Mouse (Mus musculus) MEL (cell line): ENCODE results near the gene Fmo5. TPM values are rescaled to one million over a fixed set of nuclear protein-coding genes. Genes with fewer than 3 reads are reported as not detected.

ENCODE experiments used
- DNase-seq: peaks from one replicate; pipeline ENCODE4 v3.0.0; 2011; ENCODE audit warnings: low read depth, low spot score
- H3K27ac ChIP-seq: 2 replicates; pipeline ENCODE4 v1.5.1; 2012; ENCODE audit warnings: low read depth, mild to moderate bottlenecking, control low read depth, low read length, moderate library complexity; ENCODE audit not compliant: control insufficient read depth
- H3K27me3 ChIP-seq, 2 experiments: fragments of 150-350 bp in 1 of 2; sonication (generic) in 1 of 2; 2 replicates each; pipeline ENCODE4 v1.6.1; 2012; ENCODE audit warnings: low read length in 2 of 2, mild to moderate bottlenecking in 2 of 2, improper control_type of control experiment in 1 of 2, moderate library complexity in 1 of 2; ENCODE audit not compliant: insufficient read depth in 2 of 2, control insufficient read depth in 1 of 2
- H3K36me3 ChIP-seq, 2 experiments: 2 replicates each; pipeline ENCODE4 v1.6.1; 2012 to 2014; ENCODE audit warnings: low read length in 2 of 2, improper control_type of control experiment in 1 of 2, inconsistent platforms in 1 of 2, mild to moderate bottlenecking in 1 of 2; ENCODE audit not compliant: insufficient read depth in 2 of 2, control insufficient read depth in 1 of 2
- H3K4me1 ChIP-seq, 2 experiments: fragments of 150-350 bp in 1 of 2; sonication (generic) in 1 of 2; 2 replicates each; pipeline ENCODE4 v1.6.1; 2012; ENCODE audit warnings: low read length in 2 of 2, improper control_type of control experiment in 1 of 2, mild to moderate bottlenecking in 1 of 2; ENCODE audit not compliant: insufficient read depth in 2 of 2, control insufficient read depth in 1 of 2
- H3K4me3 ChIP-seq, 2 experiments: fragments of 150-350 bp in 1 of 2; sonication (generic) in 1 of 2; 2 replicates each; pipeline ENCODE4 v1.5.1; 2012; ENCODE audit warnings: low read depth in 2 of 2, low read length in 2 of 2, mild to moderate bottlenecking in 2 of 2, moderate library complexity in 2 of 2, control low read depth in 1 of 2, improper control_type of control experiment in 1 of 2; ENCODE audit not compliant: control insufficient read depth in 1 of 2, insufficient read depth in 1 of 2
- H3K79me2 ChIP-seq: 2 replicates; pipeline ENCODE4 v1.6.1; 2012; ENCODE audit warnings: mild to moderate bottlenecking, low read length, moderate library complexity; ENCODE audit not compliant: control insufficient read depth, poor library complexity, insufficient read depth
- H3K9ac ChIP-seq: 2 replicates; pipeline ENCODE4 v1.6.1; 2012; ENCODE audit warnings: low read depth, mild to moderate bottlenecking, control low read depth, low read length, moderate library complexity; ENCODE audit not compliant: control insufficient read depth, poor library complexity, severe bottlenecking
- H3K9me3 ChIP-seq: fragments of 150-350 bp; sonication (generic); replicated peaks from 2 replicates; pipeline ENCODE4 v1.6.1; 2012; ENCODE audit warnings: mild to moderate bottlenecking, low read length, improper control_type of control experiment, moderate library complexity; ENCODE audit not compliant: insufficient read depth
- BHLHE40 ChIP-seq: IDR thresholded peaks from 2 replicates; pipeline ENCODE4 v1.6.1; 2012; ENCODE audit warnings: low read depth, mild to moderate bottlenecking, inconsistent platforms, low read length, improper control_type of control experiment, borderline replicate concordance
- CHD2 ChIP-seq: IDR thresholded peaks from 2 replicates; pipeline ENCODE4 v1.6.1; 2011; ENCODE audit warnings: low read length, improper control_type of control experiment
- EP300 ChIP-seq, 2 experiments: IDR thresholded peaks; 2 replicates each; pipeline ENCODE4 v1.6.1; 2011; ENCODE audit warnings: improper control_type of control experiment in 2 of 2, low read length in 2 of 2, low read depth in 1 of 2, mild to moderate bottlenecking in 1 of 2
- JUND ChIP-seq: IDR thresholded peaks from 2 replicates; pipeline ENCODE4 v1.6.1; 2011; ENCODE audit warnings: low read depth, mild to moderate bottlenecking, improper control_type of control experiment, low read length
- MAX ChIP-seq: IDR thresholded peaks from 2 replicates; pipeline ENCODE4 v1.6.1; 2011; ENCODE audit warnings: low read length, improper control_type of control experiment
- MAZ ChIP-seq: IDR thresholded peaks from 2 replicates; pipeline ENCODE4 v1.6.1; 2012; ENCODE audit warnings: low read depth, mild to moderate bottlenecking, inconsistent platforms, low read length, improper control_type of control experiment
- MEF2A ChIP-seq: IDR thresholded peaks from 2 replicates; pipeline ENCODE4 v1.6.1; 2014; ENCODE audit warnings: low read depth, mild to moderate bottlenecking, inconsistent platforms, low read length, improper control_type of control experiment; ENCODE audit not compliant: poor library complexity, insufficient replicate concordance, severe bottlenecking; ENCODE audit errors: extremely low read depth
- MXI1 ChIP-seq: IDR thresholded peaks from 2 replicates; pipeline ENCODE4 v1.6.1; 2011; ENCODE audit warnings: mild to moderate bottlenecking, low read depth, low read length, improper control_type of control experiment
- MYB ChIP-seq: IDR thresholded peaks from 2 replicates; pipeline ENCODE4 v1.6.1; 2011; ENCODE audit warnings: mild to moderate bottlenecking, low read depth, low read length, improper control_type of control experiment
- NRF1 ChIP-seq: IDR thresholded peaks from 2 replicates; pipeline ENCODE4 v1.6.1; 2014; ENCODE audit warnings: low read depth, mild to moderate bottlenecking, inconsistent platforms, low read length, improper control_type of control experiment, moderate library complexity; ENCODE audit not compliant: poor library complexity, insufficient read depth, severe bottlenecking
- POLR2A ChIP-seq, 2 experiments: IDR thresholded peaks; 2 replicates each; pipeline ENCODE4 v1.6.1; 2011 to 2012; ENCODE audit warnings: low read length in 2 of 2, mild to moderate bottlenecking in 2 of 2, control low read depth in 1 of 2, improper control_type of control experiment in 1 of 2, low read depth in 1 of 2, moderate library complexity in 1 of 2; ENCODE audit not compliant: control insufficient read depth in 1 of 2, insufficient read depth in 1 of 2, poor library complexity in 1 of 2
- RAD21 ChIP-seq: IDR thresholded peaks from 2 replicates; pipeline ENCODE4 v1.6.1; 2011; ENCODE audit warnings: mild to moderate bottlenecking, low read depth, low read length, improper control_type of control experiment
- RCOR1 ChIP-seq: IDR thresholded peaks from 2 replicates; pipeline ENCODE4 v1.6.1; 2012; ENCODE audit warnings: low read depth, mild to moderate bottlenecking, inconsistent platforms, low read length, improper control_type of control experiment
- SIN3A ChIP-seq: IDR thresholded peaks from 2 replicates; pipeline ENCODE4 v1.6.1; 2012; ENCODE audit warnings: low read length, improper control_type of control experiment, inconsistent platforms
- TBP ChIP-seq: IDR thresholded peaks from 2 replicates; pipeline ENCODE4 v1.8.0; 2011; ENCODE audit warnings: low read depth, low read length, improper control_type of control experiment
- TCF12 ChIP-seq: IDR thresholded peaks from 2 replicates; pipeline ENCODE4 v1.6.1; 2014; ENCODE audit warnings: low read depth, mild to moderate bottlenecking, inconsistent platforms, low read length, improper control_type of control experiment, moderate library complexity
- USF1 ChIP-seq: IDR thresholded peaks from 2 replicates; pipeline ENCODE4 v1.6.1; 2014; ENCODE audit warnings: low read depth, mild to moderate bottlenecking, inconsistent platforms, low read length, improper control_type of control experiment, moderate library complexity
- ZNF384 ChIP-seq: IDR thresholded peaks from 2 replicates; pipeline ENCODE4 v1.6.1; 2012; ENCODE audit warnings: low read depth, mild to moderate bottlenecking, inconsistent platforms, low read length, improper control_type of control experiment
- polyA plus RNA-seq, 2 experiments: library from polyadenylated mRNA; stranded (reverse) in 1 of 2; unstranded in 1 of 2; fragments of >175 nt in 1 of 2; fragments of >200 nt in 1 of 2; gene quantifications; 2 replicates each; pipeline versions ENCODE4 v1.2.1 to v1.2.4; 2012; ENCODE audit warnings: low replicate concordance in 2 of 2, low read depth in 1 of 2; ENCODE audit not compliant: insufficient read length in 2 of 2, insufficient read depth in 1 of 2, missing spikeins in 1 of 2
- total RNA-seq: library from RNA; depleted of rRNA; stranded (reverse); fragments of 300-350 nt; gene quantifications from 2 replicates; pipeline ENCODE4 v1.2.3, GENCODE M21; 2012

The Fmo5 gene
- total and polyA plus RNA-seq, 3 experiments, result 0.12 to 0.39 TPM; not detected in 1

DNA sequence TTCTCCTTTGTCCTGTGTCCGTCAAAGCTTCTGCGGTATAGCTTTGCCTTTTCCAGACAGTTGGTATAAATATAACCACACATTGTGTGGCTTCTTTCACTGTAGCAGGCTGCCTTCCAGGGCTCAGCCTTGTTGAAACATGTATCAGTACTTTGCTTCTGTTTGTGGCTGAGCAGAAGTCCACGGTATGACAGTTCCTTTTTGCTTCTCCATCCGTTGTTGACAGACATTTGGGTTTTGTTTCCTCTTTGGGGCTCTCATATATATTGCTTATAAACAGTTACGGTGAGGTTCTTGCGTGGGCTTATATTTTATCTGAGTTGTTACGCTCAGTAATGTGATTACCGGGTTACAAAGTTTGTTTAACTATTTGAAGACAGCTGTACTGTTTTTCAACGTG lies 36.9 kb downstream of the Fmo5 start:
- Histone ChIP-seq H3K9me3 (no peaks in the 10 kb centered on the region), H3K4me3 (no peak overlapping the region), H3K9ac (no peak overlapping the region), H3K36me3 (peaks cover 0 to 7% of the 10 kb centered on the region in 2 experiments; a peak in 2 of 4 replicates)
- TF ChIP-seq TBP (0 out of 2 replicates have a peak, but pooled peaks have one; percentile 39), RAD21 (no peak)
- TF ChIP-seq, all 39 proteins: peak for 1
- peak; percentile 37 for DNase-seq
- no peak overlapping the region for H3K27ac ChIP-seq
- peaks cover 3 to 8% of the 10 kb centered on the region in 2 experiments for H3K4me1 ChIP-seq
- H3K79me2 ChIP-seq, result no peaks in the 10 kb centered on the region
- H3K27me3 ChIP-seq, result no peaks in the 10 kb centered on the region

DNA sequence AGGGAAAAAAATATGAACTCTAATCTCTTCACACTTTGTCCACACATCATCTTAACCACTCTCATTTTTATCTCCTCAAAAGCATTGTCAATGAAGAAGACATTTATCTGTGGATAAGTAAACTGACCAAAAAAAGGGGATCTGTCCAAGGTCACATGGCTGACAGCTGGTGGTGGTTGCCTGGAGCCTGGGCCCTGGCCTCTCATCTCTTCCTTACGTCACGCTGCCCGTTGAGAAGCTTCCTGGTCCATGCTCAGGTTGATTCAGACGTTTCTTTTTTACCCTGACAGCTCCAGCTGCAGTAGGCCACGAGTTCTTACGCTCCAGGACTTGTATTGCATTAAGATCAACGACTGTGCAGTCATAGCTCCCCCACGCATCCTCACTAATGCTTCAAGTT lies 37.5 kb downstream of the Fmo5 start:
- no peak overlapping the region for H3K4me3 ChIP-seq
- H3K79me2 ChIP-seq, result no peaks in the 10 kb centered on the region
- H3K27ac ChIP-seq, result no peak overlapping the region
- no peaks in the 10 kb centered on the region for H3K9me3 ChIP-seq
- TF ChIP-seq MYB (no peak), MEF2A (no peak), USF1 (peak; percentile 51), TCF12 (no peak), RCOR1 (no peak), NRF1 (no peak), EP300 (IDR thresholded peaks at IDR 0.05; ENCODE audit: low read depth in 1 of 2, low read length in 2 of 2) (0 out of 4 replicates have a peak, but pooled peaks of 1 of the 2 experiments have one; percentile 11), ZNF384 (no peak), MXI1 (no peak)
- H3K27me3 ChIP-seq, result no peaks in the 10 kb centered on the region
- peaks cover 0 to 4% of the 10 kb centered on the region in 2 experiments; a peak in 2 of 4 replicates for H3K4me1 ChIP-seq
- DNase-seq, result no peak
- H3K36me3 ChIP-seq, result peaks cover 0 to under 1% of the 10 kb centered on the region in 2 experiments; a peak in 2 of 4 replicates
- H3K9ac ChIP-seq, result no peak overlapping the region

- H3K9me3 ChIP-seq, result no peaks in the 10 kb centered on the region
- no peak overlapping the region for H3K4me3 ChIP-seq
- no peaks in the 10 kb centered on the region for H3K79me2 ChIP-seq
- no peak for TF ChIP-seq MEF2A
- no peak for TF ChIP-seq TCF12
- no peak for TF ChIP-seq MAX
- TF ChIP-seq POLR2A (IDR thresholded peaks at IDR 0.05; ENCODE audit: control insufficient read depth in 1 of 2, insufficient read depth in 1 of 2, low read depth in 1 of 2, low read length in 2 of 2, poor library complexity in 1 of 2), result no peak
- TF ChIP-seq MXI1, result no peak
- no peak for TF ChIP-seq SIN3A
- no peak for TF ChIP-seq MAZ
- TF ChIP-seq BHLHE40, result no peak
- TF ChIP-seq JUND, result no peak
- no peak for TF ChIP-seq CHD2
- H3K4me1 ChIP-seq, result no peaks in the 10 kb centered on the region
- H3K36me3 ChIP-seq, result no peaks in the 10 kb centered on the region
- no peak for DNase-seq
- H3K27ac ChIP-seq, result no peak overlapping the region
- no peaks in the 10 kb centered on the region for H3K27me3 ChIP-seq
- H3K9ac ChIP-seq, result no peak overlapping the region
Observed at GRCm38 (mm10) chr3:97667093-97667675, 38.6 kb downstream of the Fmo5 start.
